Mouse (Mus musculus) cerebellum, adult 2 months (tissue): ENCODE data around the gene 2510009E07Rik. TPM values are rescaled to one million over a fixed set of nuclear protein-coding genes. Genes with fewer than 3 reads are reported as not detected.
"Not testable (repeated sequence)": the region's sequence is repeated elsewhere in the genome, so short reads cannot be mapped to it uniquely, and the experiment has no call there.

Experiments used
- DNase-seq, 2 experiments: peaks; one replicate each; pipeline ENCODE4 v3.0.0; 2021
- H3K27ac ChIP-seq: fragments of 200-500 bp; 2 replicates; pipeline ENCODE4 v1.5.1; 2012; ENCODE audit warnings: low read length, control low read depth, inconsistent platforms; ENCODE audit not compliant: insufficient read depth
- H3K27me3 ChIP-seq: fragments of 200-500 bp; 2 replicates; pipeline ENCODE4 v1.6.1; 2012; ENCODE audit warnings: inconsistent platforms, mild to moderate bottlenecking, low read length, moderate library complexity; ENCODE audit not compliant: control insufficient read depth, insufficient read depth
- H3K4me1 ChIP-seq: fragments of 200-500 bp; 2 replicates; pipeline ENCODE4 v1.6.1; 2011; ENCODE audit warnings: low read length; ENCODE audit not compliant: control insufficient read depth, insufficient read depth
- H3K4me3 ChIP-seq: fragments of 200-500 bp; replicated peaks from 2 replicates; pipeline ENCODE3; 2011; ENCODE audit warnings: mild to moderate bottlenecking, low read depth, low read length, control low read depth; ENCODE audit not compliant: insufficient read depth
- CTCF ChIP-seq: fragments of 200-500 bp; IDR thresholded peaks from 2 replicates; pipeline ENCODE4 v1.5.1; 2011; ENCODE audit warnings: low read depth, mild to moderate bottlenecking, control low read depth, low read length, moderate library complexity, borderline replicate concordance; ENCODE audit not compliant: insufficient read depth
- POLR2A ChIP-seq: fragments of 200-500 bp; IDR thresholded peaks from 2 replicates; pipeline ENCODE4 v1.6.1; 2011; ENCODE audit warnings: low read length, control low read depth, borderline replicate concordance; ENCODE audit not compliant: insufficient read depth
- WGBS: fragments of 180-500 bp; shearing (Covaris S2); methylation state at CpG from one replicate; pipeline ENCODE4 v1.1.7; 2018; 5-methylcytosine and 5-hydroxymethylcytosine counted together
- polyA plus RNA-seq: library from polyadenylated mRNA; depleted of rRNA; stranded (reverse); fragments of >200 nt; gene quantifications from 2 replicates; pipeline ENCODE4 v1.2.3, GENCODE M21; 2012

2510009E07Rik gene
- polyA plus RNA-seq, 1 experiment, result 25.9 TPM

- WGBS, result 81% methylated on average over 9 of the region's 9 CpGs
- DNase-seq, result no peak
- Histone ChIP-seq H3K27ac (no peak overlapping the region), H3K4me1 (peaks cover 10% of the 10 kb centered on the region), H3K4me3 (no peak overlapping the region), H3K27me3 (no peaks in the 10 kb centered on the region)
- TF ChIP-seq POLR2A, result no peak
- no peak for TF ChIP-seq CTCF
These were observed 2.5 kb upstream of the 2510009E07Rik start for GRCm38 (mm10) chr16:21696946-21697345.

GRCm38 (mm10) chr16:21695242-21695578, 745 bp upstream of the 2510009E07Rik start:
- Histone ChIP-seq H3K27ac (peak overlapping the region; percentile 89; the same call in 1 of the 2 replicates), H3K4me1 (peaks cover 15% of the 10 kb centered on the region), H3K4me3 (peak overlapping the region; percentile 83), H3K27me3 (no peaks in the 10 kb centered on the region)
- peak in 1 of 2 experiments; percentile 54 for DNase-seq
- no peak for TF ChIP-seq POLR2A
- no peak for TF ChIP-seq CTCF
- 3% methylated on average over 12 of the region's 12 CpGs for WGBS

- H3K27ac ChIP-seq, result peak overlapping the region; percentile 89
- H3K27me3 ChIP-seq, result no peaks in the 10 kb centered on the region
- no peak for TF ChIP-seq POLR2A
- TF ChIP-seq CTCF, result no peak
- H3K4me1 ChIP-seq, result peaks cover 15% of the 10 kb centered on the region
- H3K4me3 ChIP-seq, result peak overlapping the region; percentile 83
- DNase-seq, result peak; percentile 87 to 90
- 1% methylated on average over 45 of the region's 45 CpGs for WGBS
These were observed 443 bp downstream of the 2510009E07Rik start for GRCm38 (mm10) chr16:21693981-21694462.

GRCm38 (mm10) chr16:21690216-21690755, 4.2 kb downstream of the 2510009E07Rik start:
- Histone ChIP-seq H3K4me3 (no peak overlapping the region), H3K4me1 (peaks cover 15% of the 10 kb centered on the region), H3K27me3 (no peaks in the 10 kb centered on the region), H3K27ac (no peak overlapping the region)
- no peak for DNase-seq
- 52% methylated on average over 5 of the region's 5 CpGs for WGBS
- TF ChIP-seq POLR2A (no peak), CTCF (no peak)

GRCm38 (mm10) chr16:21689141-21689540, 5.3 kb downstream of the 2510009E07Rik start:
- Histone ChIP-seq H3K27ac (no peak overlapping the region), H3K4me1 (peaks cover 15% of the 10 kb centered on the region), H3K27me3 (no peaks in the 10 kb centered on the region), H3K4me3 (no peak overlapping the region)
- no peak for DNase-seq
- no peak for TF ChIP-seq POLR2A
- TF ChIP-seq CTCF, result no peak
- 96% methylated on average over 5 of the region's 5 CpGs for WGBS

- TF ChIP-seq CTCF (no peak), POLR2A (no peak)
- DNase-seq, result no peak
- Histone ChIP-seq H3K27me3 (no peaks in the 10 kb centered on the region), H3K4me3 (no peak overlapping the region), H3K4me1 (peaks cover 10% of the 10 kb centered on the region), H3K27ac (no peak overlapping the region)
- WGBS, result 87% methylated on average over 5 of the region's 5 CpGs
These were observed 7.1 kb downstream of the 2510009E07Rik start for GRCm38 (mm10) chr16:21687406-21687805.

GRCm38 (mm10) chr16:21676791-21677190, 17.7 kb downstream of the 2510009E07Rik start:
- H3K27ac ChIP-seq, result peak overlapping the region; percentile 13; the same call in 1 of the 2 replicates
- DNase-seq, result no peak
- WGBS, result 36% methylated on average over 7 of the region's 7 CpGs
- H3K4me1 ChIP-seq, result peaks cover 5% of the 10 kb centered on the region; the same call in 1 of the 2 replicates
- TF ChIP-seq CTCF, result no peak
- TF ChIP-seq POLR2A, result no peak
- no peaks in the 10 kb centered on the region for H3K27me3 ChIP-seq
- no peak overlapping the region for H3K4me3 ChIP-seq

- WGBS, result 87% methylated on average over 1 of the region's 1 CpGs
- not testable (repeated sequence) for H3K4me1 ChIP-seq
These were observed 20.8 kb downstream of the 2510009E07Rik start for GRCm38 (mm10) chr16:21673651-21674050.

GRCm38 (mm10) chr16:21673046-21673445, 21.4 kb downstream of the 2510009E07Rik start:
- H3K27ac ChIP-seq, H3K4me1 ChIP-seq, DNase-seq, H3K27me3 ChIP-seq, H3K4me3 ChIP-seq: not testable (repeated sequence)

More at GRCm38 (mm10) chr16:21673651-21674050, 20.8 kb downstream of the 2510009E07Rik start:
- not testable (repeated sequence) for H3K4me3 ChIP-seq, H3K27me3 ChIP-seq, DNase-seq, H3K27ac ChIP-seq
